Mouse (Mus musculus): ENCODE data around the gene Pdx1. TPM values are rescaled to one million over a fixed set of nuclear protein-coding genes. Genes with fewer than 3 reads are reported as not detected.

Gene Pdx1
- polyA plus RNA-seq, 1 experiment = 0.32 TPM

- 0% methylated on average over 2 of the region's 2 CpGs for WGBS
- H3K36me3 ChIP-seq (ENCODE audit: control insufficient read depth, insufficient read depth, low read length) = peaks cover 2% of the 10 kb centered on the region; the same call in 1 of the 2 replicates
- peaks cover 21% of the 10 kb centered on the region; the same call in 1 of the 2 replicates for H3K4me1 ChIP-seq (ENCODE audit: control insufficient read depth, insufficient read depth, insufficient read length, low read length)
- H3K27me3 ChIP-seq (ENCODE audit: control insufficient read depth, insufficient read depth, low read length) = no peaks in the 10 kb centered on the region
- H3K4me3 ChIP-seq (ENCODE audit: low read depth, low read length) = no peak overlapping the region
- peak overlapping the region; percentile 37 for H3K27ac ChIP-seq (ENCODE audit: insufficient read depth, low read depth, low read length)
- no peak for TF ChIP-seq CTCF (IDR thresholded peaks at IDR 0.05; ENCODE audit: extremely low read depth, insufficient read length, insufficient replicate concordance, low read depth, low read length)
- TF ChIP-seq POLR2A (IDR thresholded peaks at IDR 0.05; ENCODE audit: low read depth, low read length) = no peak
These were observed 40.0 kb downstream of the Pdx1 start for GRCm38 (mm10) chr5:147309786-147310185.

GRCm38 (mm10) chr5:147312830-147313685 lies 43.3 kb downstream of the Pdx1 start:
- H3K27ac ChIP-seq (ENCODE audit: insufficient read depth, low read depth, low read length) = peak overlapping the region; percentile 48

GRCm38 (mm10) chr5:147314646-147315431 lies 45.1 kb downstream of the Pdx1 start:
- no peaks in the 10 kb centered on the region for H3K36me3 ChIP-seq (ENCODE audit: control insufficient read depth, insufficient read depth, low read length)
- H3K4me3 ChIP-seq (ENCODE audit: low read depth, low read length) = peak overlapping the region; percentile 60
- H3K27me3 ChIP-seq (ENCODE audit: control insufficient read depth, insufficient read depth, low read length) = no peaks in the 10 kb centered on the region; the same call in 1 of the 2 replicates
- H3K27ac ChIP-seq (ENCODE audit: insufficient read depth, low read depth, low read length) = peak overlapping the region; percentile 92
- WGBS = 1% methylated on average over 39 of the region's 39 CpGs
- peaks cover 19% of the 10 kb centered on the region for H3K4me1 ChIP-seq (ENCODE audit: control insufficient read depth, insufficient read depth, insufficient read length, low read length)
- TF ChIP-seq CTCF (IDR thresholded peaks at IDR 0.05; ENCODE audit: extremely low read depth, insufficient read length, insufficient replicate concordance, low read depth, low read length) (no peak), POLR2A (IDR thresholded peaks at IDR 0.05; ENCODE audit: low read depth, low read length) (no peak)

More at GRCm38 (mm10) chr5:147312830-147313685, 43.3 kb downstream of the Pdx1 start:
- no peaks in the 10 kb centered on the region; the same call in 1 of the 2 replicates for H3K27me3 ChIP-seq (ENCODE audit: control insufficient read depth, insufficient read depth, low read length)
- peaks cover 29% of the 10 kb centered on the region for H3K4me1 ChIP-seq (ENCODE audit: control insufficient read depth, insufficient read depth, insufficient read length, low read length)
- peak overlapping the region; percentile 59 for H3K4me3 ChIP-seq (ENCODE audit: low read depth, low read length)
- WGBS = 4% methylated on average over 27 of the region's 27 CpGs
- TF ChIP-seq CTCF (IDR thresholded peaks at IDR 0.05; ENCODE audit: extremely low read depth, insufficient read length, insufficient replicate concordance, low read depth, low read length) (no peak), POLR2A (IDR thresholded peaks at IDR 0.05; ENCODE audit: low read depth, low read length) (no peak)
- no peaks in the 10 kb centered on the region for H3K36me3 ChIP-seq (ENCODE audit: control insufficient read depth, insufficient read depth, low read length)

- H3K4me1 ChIP-seq (ENCODE audit: control insufficient read depth, insufficient read depth, insufficient read length, low read length) = peaks cover 12% of the 10 kb centered on the region
- TF ChIP-seq POLR2A (IDR thresholded peaks at IDR 0.05; ENCODE audit: low read depth, low read length) = peak; percentile 12; the same call in 1 of the 2 replicates
- no peak for TF ChIP-seq CTCF (IDR thresholded peaks at IDR 0.05; ENCODE audit: extremely low read depth, insufficient read length, insufficient replicate concordance, low read depth, low read length)
- peak overlapping the region; percentile 60 for H3K4me3 ChIP-seq (ENCODE audit: low read depth, low read length)
- 2% methylated on average over 25 of the region's 25 CpGs for WGBS
- peak overlapping the region; percentile 92 for H3K27ac ChIP-seq (ENCODE audit: insufficient read depth, low read depth, low read length)
- H3K36me3 ChIP-seq (ENCODE audit: control insufficient read depth, insufficient read depth, low read length) = no peaks in the 10 kb centered on the region
- H3K27me3 ChIP-seq (ENCODE audit: control insufficient read depth, insufficient read depth, low read length) = no peaks in the 10 kb centered on the region; the same call in 1 of the 2 replicates
These were observed 45.8 kb downstream of the Pdx1 start for GRCm38 (mm10) chr5:147315432-147316075.

GRCm38 (mm10) chr5:147317321-147317720 lies 47.6 kb downstream of the Pdx1 start:
- 6% methylated on average over 7 of the region's 7 CpGs for WGBS
- Histone ChIP-seq H3K27ac (ENCODE audit: insufficient read depth, low read depth, low read length) (peak overlapping the region; percentile 49; the same call in 1 of the 2 replicates), H3K36me3 (ENCODE audit: control insufficient read depth, insufficient read depth, low read length) (no peaks in the 10 kb centered on the region), H3K27me3 (ENCODE audit: control insufficient read depth, insufficient read depth, low read length) (no peaks in the 10 kb centered on the region; the same call in 1 of the 2 replicates), H3K4me3 (ENCODE audit: low read depth, low read length) (peak overlapping the region; percentile 17; the same call in 1 of the 2 replicates), H3K4me1 (ENCODE audit: control insufficient read depth, insufficient read depth, insufficient read length, low read length) (peaks cover 8% of the 10 kb centered on the region)
- TF ChIP-seq CTCF (IDR thresholded peaks at IDR 0.05; ENCODE audit: extremely low read depth, insufficient read length, insufficient replicate concordance, low read depth, low read length) (no peak), POLR2A (IDR thresholded peaks at IDR 0.05; ENCODE audit: low read depth, low read length) (no peak)

- TF ChIP-seq POLR2A (IDR thresholded peaks at IDR 0.05; ENCODE audit: low read depth, low read length) (no peak), CTCF (IDR thresholded peaks at IDR 0.05; ENCODE audit: extremely low read depth, insufficient read length, insufficient replicate concordance, low read depth, low read length) (peak; percentile 71; the same call in 1 of the 2 replicates)
- peaks cover 8% of the 10 kb centered on the region for H3K4me1 ChIP-seq (ENCODE audit: control insufficient read depth, insufficient read depth, insufficient read length, low read length)
- 21% methylated on average over 7 of the region's 7 CpGs for WGBS
- H3K27ac ChIP-seq (ENCODE audit: insufficient read depth, low read depth, low read length) = peak overlapping the region; percentile 49; the same call in 1 of the 2 replicates
- no peaks in the 10 kb centered on the region; the same call in 1 of the 2 replicates for H3K27me3 ChIP-seq (ENCODE audit: control insufficient read depth, insufficient read depth, low read length)
- no peak overlapping the region for H3K4me3 ChIP-seq (ENCODE audit: low read depth, low read length)
- no peaks in the 10 kb centered on the region for H3K36me3 ChIP-seq (ENCODE audit: control insufficient read depth, insufficient read depth, low read length)
These were observed 48.2 kb downstream of the Pdx1 start for GRCm38 (mm10) chr5:147317991-147318390.

Data from small intestine, adult 2 months (tissue).